Mouse (Mus musculus) kidney, postnatal 25 days (tissue): ENCODE data around the gene Hipk1.

Source experiments
- DNase-seq, 2 experiments: peaks; one replicate each; pipeline ENCODE4 v3.0.0; 2021; ENCODE audit warnings: mixed read lengths in 2 of 2

Hipk1 gene

DNA sequence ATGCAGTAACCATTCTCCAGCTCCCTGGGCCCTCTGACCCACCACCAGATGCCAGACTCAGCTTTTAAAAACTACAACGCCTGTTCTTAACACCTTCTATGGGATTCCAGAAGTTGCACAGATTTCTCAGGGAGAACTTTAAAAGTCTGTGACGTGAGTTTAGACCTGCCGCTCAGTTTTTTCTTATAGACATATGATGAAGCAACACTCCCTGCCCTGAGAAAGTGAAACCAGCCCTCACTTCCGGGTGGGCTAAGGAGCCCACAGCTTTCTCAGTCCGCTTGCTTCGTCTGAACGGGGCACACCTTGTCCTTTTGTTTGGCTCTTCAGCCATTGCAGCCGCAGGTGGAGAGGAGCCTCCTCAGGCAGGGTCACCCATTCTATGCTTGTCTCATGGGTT lies 76.4 kb downstream of the Hipk1 start:
- peak in 1 of 2 experiments; percentile 3 for DNase-seq

DNA sequence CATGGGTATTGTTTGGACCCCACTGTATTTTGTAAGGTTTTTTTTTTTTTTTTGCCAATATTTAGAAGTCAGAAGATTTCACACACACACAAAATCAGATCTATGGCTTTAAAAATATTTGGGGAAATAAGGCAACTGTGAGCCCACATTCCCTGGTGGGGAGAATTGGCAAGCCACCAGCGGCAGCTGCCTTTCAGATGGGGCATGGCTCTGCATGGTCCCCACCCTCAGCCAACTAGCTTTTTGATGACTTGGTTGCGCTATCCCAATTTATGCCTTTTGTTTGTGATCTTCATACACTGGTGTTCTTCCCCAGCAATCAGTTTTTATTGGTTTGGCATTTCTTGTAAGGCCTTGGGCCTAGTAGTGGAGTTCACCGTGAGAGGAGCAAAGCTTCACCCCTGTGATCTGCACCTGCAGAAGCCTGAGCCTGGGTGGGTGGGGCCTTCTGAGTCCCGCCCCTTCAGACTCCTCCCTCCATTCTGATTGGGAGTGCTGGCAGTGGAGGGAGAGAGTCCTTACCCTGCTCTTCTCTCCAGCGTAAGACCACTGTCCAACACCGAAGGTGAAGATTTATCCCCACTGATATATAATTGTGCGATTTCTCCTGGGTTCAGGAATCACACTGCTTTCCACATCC lies 77.0 kb downstream of the Hipk1 start:
- peak in 1 of 2 experiments; percentile 9 for DNase-seq

DNA sequence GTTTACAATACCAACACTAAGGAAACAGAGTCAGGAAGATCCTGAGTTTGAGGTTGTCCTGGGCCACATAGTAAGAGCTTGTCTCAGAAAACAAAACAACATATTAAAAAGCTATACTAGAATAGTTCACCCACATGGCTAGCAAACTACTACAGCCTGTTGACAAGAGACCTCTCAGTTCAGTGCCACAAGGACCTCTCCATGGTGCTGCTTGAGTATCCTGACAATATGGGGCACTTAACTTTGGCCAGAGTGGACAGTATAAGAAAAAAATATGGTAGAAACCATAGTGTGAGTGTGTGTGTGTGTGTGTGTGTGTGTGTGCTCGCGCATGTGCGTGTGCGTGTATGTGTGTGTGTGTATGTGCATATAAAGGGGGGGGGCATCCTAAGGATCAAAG lies 79.2 kb downstream of the Hipk1 start:
- peak in 1 of 2 experiments; percentile 4 for DNase-seq

DNA sequence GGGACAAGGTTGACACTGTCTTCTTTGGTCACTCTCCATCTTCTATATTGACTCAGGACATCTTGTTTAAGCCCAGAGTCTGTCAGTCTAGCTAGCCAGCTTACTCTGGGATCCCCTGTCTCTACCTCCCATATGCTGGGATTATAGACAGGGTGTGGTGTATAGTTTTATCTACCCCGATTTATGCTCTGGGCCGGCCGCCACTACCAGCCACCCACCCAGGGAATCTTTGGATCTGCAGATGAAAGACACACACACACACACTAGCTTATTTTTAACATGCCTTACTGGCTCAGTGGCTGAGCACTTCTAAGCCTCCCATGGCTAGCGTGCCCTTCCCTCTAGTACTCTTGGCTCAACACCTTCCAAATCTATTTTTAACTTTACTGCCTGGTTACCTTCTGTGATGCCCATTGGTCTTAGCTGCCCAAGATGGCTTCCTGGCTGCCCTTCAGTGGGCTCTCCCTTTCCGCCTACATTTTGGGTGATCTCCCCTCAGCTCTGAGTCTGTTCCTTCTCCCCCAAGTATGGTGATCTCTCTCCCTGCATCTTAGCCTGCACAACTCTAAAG lies 81.8 kb downstream of the Hipk1 start:
- DNase-seq: peak in 1 of 2 experiments; percentile 6

DNA sequence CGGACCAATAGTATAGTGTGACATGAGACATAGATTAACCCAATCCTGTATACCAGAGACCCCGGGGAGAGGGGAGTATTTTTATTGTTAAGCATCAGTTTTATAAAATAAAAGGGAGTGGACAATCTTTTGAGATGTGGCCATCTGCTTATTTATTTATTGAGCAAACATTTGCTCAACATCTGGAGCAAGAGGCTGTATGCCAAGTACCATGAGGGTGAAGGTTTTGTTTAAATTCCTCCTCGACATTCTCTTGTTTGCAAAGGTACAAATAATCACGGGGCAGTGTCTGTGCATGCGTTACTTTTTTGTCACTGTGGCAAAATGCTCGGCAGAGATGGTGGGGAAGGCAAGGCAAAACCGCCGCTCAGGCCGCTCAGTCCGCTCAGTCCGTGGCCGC lies 85.9 kb downstream of the Hipk1 start:
- no peak for DNase-seq

DNA sequence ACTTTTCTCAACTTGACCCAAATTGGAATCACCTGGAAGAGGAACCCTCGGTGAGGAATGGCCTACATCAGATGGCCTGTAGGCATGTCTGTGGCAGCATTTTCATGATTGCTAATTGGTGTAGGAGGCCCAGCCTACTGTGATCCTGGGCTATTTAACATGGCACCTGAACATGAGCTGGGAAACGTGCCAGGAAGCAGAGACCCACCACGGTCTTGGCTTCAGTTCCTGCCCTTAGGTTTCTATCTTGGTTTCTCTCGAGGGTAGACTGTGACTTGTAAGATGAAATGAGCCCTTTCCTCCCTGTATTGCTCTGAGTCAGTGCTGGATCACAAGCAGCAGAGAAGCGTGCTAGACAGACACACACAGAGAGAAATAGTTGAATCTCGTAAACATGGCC lies 86.7 kb downstream of the Hipk1 start:
- peak in 1 of 2 experiments; percentile 13 for DNase-seq

DNA sequence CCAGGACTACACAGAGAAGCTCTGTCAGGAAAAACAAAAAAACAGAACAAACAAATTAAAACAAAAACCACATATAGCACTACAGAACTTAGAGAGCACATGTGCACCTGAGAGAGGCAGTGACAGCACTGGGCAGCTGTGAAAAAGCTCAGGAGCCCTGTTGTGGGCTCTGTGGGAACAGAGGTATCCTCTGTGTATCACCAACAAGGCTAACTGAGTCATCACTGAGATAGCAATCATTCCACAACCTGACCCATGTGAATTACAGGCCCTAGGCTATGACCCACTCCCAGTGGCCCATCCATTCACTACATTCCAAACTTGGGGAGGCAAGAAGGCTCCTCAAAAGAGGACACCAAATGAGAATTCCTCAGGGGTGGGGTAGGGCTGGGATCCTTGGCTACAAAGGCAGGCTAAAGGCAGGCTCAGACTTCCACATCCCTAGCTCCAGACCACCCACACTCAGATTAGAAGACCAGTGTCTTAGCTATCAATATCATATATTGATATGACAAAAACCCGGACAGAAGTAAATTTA lies 94.9 kb downstream of the Hipk1 start:
- no peak for DNase-seq

DNA sequence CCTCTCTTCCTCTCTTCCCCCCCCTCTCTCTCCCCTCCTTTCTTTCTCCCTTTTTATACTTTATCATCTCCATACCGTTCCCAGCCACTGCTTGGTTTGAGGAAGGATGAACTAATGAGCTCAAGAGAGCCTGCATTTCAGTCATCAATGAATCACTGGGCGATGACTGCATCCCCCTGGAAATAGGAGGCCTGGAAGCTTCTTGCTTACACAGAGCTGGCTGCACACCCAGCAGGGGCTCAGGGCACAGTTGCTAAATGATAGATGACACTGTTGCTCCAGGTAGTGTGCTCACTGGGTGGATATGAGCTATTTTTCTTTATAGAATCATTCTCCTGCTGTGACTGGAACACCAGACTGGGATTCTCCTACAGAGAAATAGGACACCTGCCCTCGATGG lies 95.8 kb downstream of the Hipk1 start:
- no peak for DNase-seq

DNA sequence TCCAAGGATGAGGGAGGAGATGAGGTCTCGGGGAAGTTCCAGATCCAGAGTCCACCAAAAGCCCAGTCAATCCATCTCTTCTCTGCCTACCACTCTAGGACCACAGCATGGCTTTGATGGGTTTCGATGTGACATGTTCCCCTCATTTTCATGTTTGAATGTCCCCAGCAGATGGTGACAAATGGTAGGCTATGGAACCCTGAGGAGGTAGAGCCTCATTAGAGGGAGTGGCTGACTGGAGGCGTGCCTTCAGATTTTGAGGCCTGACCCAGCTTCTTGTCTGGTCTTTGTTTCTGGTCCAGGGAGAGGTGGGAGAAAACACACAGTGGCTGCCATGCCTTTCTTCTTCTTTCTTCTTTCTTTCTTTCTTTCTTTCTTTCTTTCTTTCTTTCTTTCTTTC lies 100.9 kb downstream of the Hipk1 start:
- DNase-seq: peak in 1 of 2 experiments; percentile 8
